Mouse (Mus musculus): ENCODE measurements around the gene Sugp1. TPM values are rescaled to one million over a fixed set of nuclear protein-coding genes. Genes with fewer than 3 reads are reported as not detected.

Sugp1 gene
- polyA plus RNA-seq, 1 experiment from 2014 or later, result 17.7 TPM

DNA sequence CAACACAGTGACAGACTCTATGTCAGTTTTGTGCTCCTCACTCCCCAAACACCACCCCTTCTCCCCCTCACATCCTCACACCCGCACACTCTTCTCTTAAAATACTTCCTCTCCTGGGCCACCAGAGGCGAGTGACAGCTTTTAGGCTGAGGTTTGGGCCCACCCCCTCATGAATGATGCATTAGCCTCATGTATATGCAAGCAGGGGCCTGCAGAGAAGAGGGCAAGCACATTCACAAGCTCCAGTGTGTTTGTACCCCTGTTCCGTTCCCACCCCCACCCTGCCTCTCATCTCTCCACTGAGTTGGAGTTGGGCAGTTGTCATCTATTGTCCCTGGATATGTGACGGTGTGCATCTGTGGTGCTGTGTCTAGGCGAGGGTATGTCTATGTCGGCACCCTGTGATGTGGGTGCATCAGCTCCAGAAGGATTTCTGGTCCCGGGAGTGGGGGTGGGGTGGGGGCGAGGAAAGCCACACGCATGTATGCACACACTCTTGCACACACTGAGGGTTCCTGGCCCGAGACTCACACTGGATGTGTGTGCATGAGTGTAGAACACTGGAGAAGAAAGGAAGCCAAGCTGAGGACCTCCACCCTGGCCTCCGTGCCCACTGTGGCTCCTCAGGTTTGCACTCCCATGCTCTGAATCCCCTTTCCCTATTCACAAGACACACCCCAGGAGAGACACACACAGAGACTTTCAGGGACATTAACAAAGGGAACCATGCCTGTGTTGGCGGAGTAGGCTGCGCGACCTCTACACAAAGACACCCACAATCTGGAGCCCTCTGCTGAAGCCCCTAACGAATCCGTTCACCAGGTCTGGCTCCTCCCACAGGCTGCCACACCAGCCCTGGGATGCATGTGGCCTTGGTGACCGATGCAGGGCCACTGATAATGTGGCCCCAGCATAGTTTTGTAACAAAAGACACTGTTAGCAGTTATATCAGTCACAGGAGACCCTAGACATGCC, 76.4 kb downstream of the Sugp1 start:
- H3K9me3 ChIP-seq (ENCODE audit: control insufficient read depth), result no peaks in the 10 kb centered on the region
- peaks cover 30% of the 10 kb centered on the region for H3K27me3 ChIP-seq (replicated peaks; ENCODE audit: control insufficient read depth, insufficient read depth, low read length)
- H3K36me3 ChIP-seq (ENCODE audit: control insufficient read depth, insufficient read depth), result no peaks in the 10 kb centered on the region
- no peak overlapping the region for H3K4me2 ChIP-seq (replicated peaks; ENCODE audit: low read depth)
- ATAC-seq, result no peak
- H3K4me3 ChIP-seq (ENCODE audit: low read depth, low read length), result no peak overlapping the region
- no peak for TF ChIP-seq CTCF (IDR thresholded peaks at IDR 0.05; ENCODE audit: low read depth)
- WGBS, result 18% methylated on average over 17 of the region's 17 CpGs
- H3K9ac ChIP-seq (ENCODE audit: low read depth, low read length), result no peak overlapping the region
- H3K4me1 ChIP-seq (replicated peaks; ENCODE audit: control insufficient read depth, insufficient read depth, low read length), result no peaks in the 10 kb centered on the region
- no peak overlapping the region for H3K27ac ChIP-seq (ENCODE audit: low read depth, low read length)

DNA sequence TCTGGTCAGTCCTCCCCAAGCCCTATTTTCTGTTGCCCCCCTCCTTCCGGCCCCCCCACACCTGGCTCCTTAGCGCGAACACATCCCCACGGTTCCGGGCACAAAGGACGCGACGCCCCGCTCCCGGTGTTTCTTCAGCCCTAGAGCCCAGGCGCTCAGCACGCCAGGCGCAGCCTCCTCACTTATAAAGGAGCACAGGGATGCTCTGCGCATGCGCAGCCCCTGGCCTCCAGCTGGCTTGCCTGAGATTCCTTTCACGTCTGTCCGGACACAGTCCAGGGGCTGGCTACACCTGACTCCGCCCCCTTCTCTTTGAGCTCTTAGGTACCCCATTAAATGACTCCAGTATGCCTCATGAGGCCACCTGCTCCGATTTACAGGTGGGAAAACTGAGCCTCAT, 78.1 kb downstream of the Sugp1 start, which contains the start of gene Ncan:
TSS of gene Ncan (minus strand) at position 207 of the 400 bp plus-strand sequence.
- 1% methylated on average over 19 of the region's 19 CpGs for WGBS
- H3K36me3 ChIP-seq (ENCODE audit: control insufficient read depth, insufficient read depth), result no peaks in the 10 kb centered on the region
- H3K9me3 ChIP-seq (ENCODE audit: control insufficient read depth), result no peaks in the 10 kb centered on the region
- H3K9ac ChIP-seq (ENCODE audit: low read depth, low read length), result no peak within 1 kb of the TSS
- no peak within 1 kb of the TSS for H3K4me3 ChIP-seq (ENCODE audit: low read depth, low read length)
- no peaks in the 10 kb centered on the region for H3K4me1 ChIP-seq (replicated peaks; ENCODE audit: control insufficient read depth, insufficient read depth, low read length)
- peaks cover 26% of the 10 kb centered on the region for H3K27me3 ChIP-seq (replicated peaks; ENCODE audit: control insufficient read depth, insufficient read depth, low read length)
- no peak within 1 kb of the TSS for H3K27ac ChIP-seq (ENCODE audit: low read depth, low read length)
- TF ChIP-seq CTCF (IDR thresholded peaks at IDR 0.05; ENCODE audit: low read depth), result no peak
- H3K4me2 ChIP-seq (replicated peaks; ENCODE audit: low read depth), result no peak within 1 kb of the TSS
- ATAC-seq, result no peak

Small RNA genes within 50 kb of the gene (microRNA-seq; reads per million reads assigned to microRNA genes)
- gene Mir7066, result not detected

Other genes starting within 250 kb of the Sugp1 start
- gene Gmip, start 234.1 kb upstream of the Sugp1 start, polyA plus RNA-seq (2015; fragmentation: Nextera tagmentation; extraction: Ambion mirVana), result 7.5 and 7.8 TPM in 2 replicates
- gene Lpar2, start 220.4 kb upstream of the Sugp1 start, polyA plus RNA-seq (2015; fragmentation: Nextera tagmentation; extraction: Ambion mirVana), result 0.18 and 0.24 TPM in 2 replicates
- 2.7 and 4.7 TPM in 2 replicates for gene Pbx4, start 210.3 kb upstream of the Sugp1 start, polyA plus RNA-seq (2015; fragmentation: Nextera tagmentation; extraction: Ambion mirVana)
- 0.22 and 0.25 TPM in 2 replicates for gene Cilp2, start 155.1 kb upstream of the Sugp1 start, polyA plus RNA-seq (2015; fragmentation: Nextera tagmentation; extraction: Ambion mirVana)
- 1.2 and 2.3 TPM in 2 replicates for gene Tssk6, start 140.6 kb upstream of the Sugp1 start, polyA plus RNA-seq (2015; fragmentation: Nextera tagmentation; extraction: Ambion mirVana)
- gene Ndufa13, start 140.3 kb upstream of the Sugp1 start, polyA plus RNA-seq (2015; fragmentation: Nextera tagmentation; extraction: Ambion mirVana), result 310 and 317 TPM in 2 replicates
- gene Yjefn3, start 140.1 kb upstream of the Sugp1 start, polyA plus RNA-seq (2015; fragmentation: Nextera tagmentation; extraction: Ambion mirVana), result 2.1 and 2.2 TPM in 2 replicates
- 42.6 and 43.3 TPM in 2 replicates for gene Gatad2a, start 46.4 kb upstream of the Sugp1 start, polyA plus RNA-seq (2015; fragmentation: Nextera tagmentation; extraction: Ambion mirVana)
- 23.6 and 26.3 TPM in 2 replicates for gene Mau2, start 79 bp upstream of the Sugp1 start, polyA plus RNA-seq (2015; fragmentation: Nextera tagmentation; extraction: Ambion mirVana)
- 305 and 315 TPM in 2 replicates for gene Tm6sf2, start 30.1 kb downstream of the Sugp1 start, polyA plus RNA-seq (2015; fragmentation: Nextera tagmentation; extraction: Ambion mirVana)
- gene Hapln4, start 40.6 kb downstream of the Sugp1 start, polyA plus RNA-seq (2015; fragmentation: Nextera tagmentation; extraction: Ambion mirVana), result not detected in 2 replicates
- 0.31 and 0.39 TPM in 2 replicates for gene Ncan, start 78.1 kb downstream of the Sugp1 start, polyA plus RNA-seq (2015; fragmentation: Nextera tagmentation; extraction: Ambion mirVana)
- gene Nr2c2ap, start 88.5 kb downstream of the Sugp1 start, polyA plus RNA-seq (2015; fragmentation: Nextera tagmentation; extraction: Ambion mirVana), result 44.0 and 44.1 TPM in 2 replicates
- 11.1 and 11.2 TPM in 2 replicates for gene Rfxank, start 96.3 kb downstream of the Sugp1 start, polyA plus RNA-seq (2015; fragmentation: Nextera tagmentation; extraction: Ambion mirVana)
- 29.2 and 32.5 TPM in 2 replicates for gene Borcs8, start 96.7 kb downstream of the Sugp1 start, polyA plus RNA-seq (2015; fragmentation: Nextera tagmentation; extraction: Ambion mirVana)
- gene Mef2b, start 96.9 kb downstream of the Sugp1 start, polyA plus RNA-seq (2015; fragmentation: Nextera tagmentation; extraction: Ambion mirVana), result 0.12 TPM in 1 of 2 replicates, not detected in the other
- 40.0 and 42.0 TPM in 2 replicates for gene Tmem161a, start 129.5 kb downstream of the Sugp1 start, polyA plus RNA-seq (2015; fragmentation: Nextera tagmentation; extraction: Ambion mirVana)
- 12.0 and 12.2 TPM in 2 replicates for gene Slc25a42, start 169.5 kb downstream of the Sugp1 start, polyA plus RNA-seq (2015; fragmentation: Nextera tagmentation; extraction: Ambion mirVana)
- gene Sugp2, start 191.4 kb downstream of the Sugp1 start, polyA plus RNA-seq (2015; fragmentation: Nextera tagmentation; extraction: Ambion mirVana), result 8.0 and 11.5 TPM in 2 replicates
- 10.0 and 11.2 TPM in 2 replicates for gene Armc6, start 191.7 kb downstream of the Sugp1 start, polyA plus RNA-seq (2015; fragmentation: Nextera tagmentation; extraction: Ambion mirVana)
- gene Homer3, start 240.0 kb downstream of the Sugp1 start, polyA plus RNA-seq (2015; fragmentation: Nextera tagmentation; extraction: Ambion mirVana), result 18.5 and 18.7 TPM in 2 replicates